Mouse (Mus musculus) gastrocnemius, postnatal 36 days (tissue): Measurements from ENCODE around the gene Magi3. TPM values are rescaled to one million over a fixed set of nuclear protein-coding genes. Genes with fewer than 3 reads are reported as not detected.

ENCODE experiments used
- DNase-seq, 2 experiments: peaks; one replicate each; pipeline ENCODE4 v3.0.0; 2022
- intact Hi-C: fragments of 180-260 bp; cut with DNase I; formaldehyde crosslinking; loops from one replicate; pipeline ENCODE4 v1.15.1; 2025
- long read RNA-seq, 2 experiments: library from polyadenylated mRNA; stranded (forward); transcript quantifications; one replicate each; pipeline ENCODE4 v2.0.0; 2021
- total RNA-seq, 2 experiments: library from RNA; stranded (reverse); gene quantifications; 2 replicates each; pipeline ENCODE4 v1.2.3; 2021

Gene Magi3
- total RNA-seq: 1 to 10 TPM; 1.8 to 2.4 TPM
- long read RNA-seq, experiment 1: 0 reads
- long read RNA-seq, experiment 2, partial matches to known transcripts: 0 of 2 reads
- long read RNA-seq, experiment 2, other reads (novel, unspliced or antisense): 2 of 2 reads

- DNase-seq: peak; percentile 90 to 96
- intact Hi-C loops: loop anchor here (5.0 kb wide), 1 partner anchor 222 kb away; no protein-coding TSS in a partner anchor
Measured at GRCm38 (mm10) chr3:104220295-104220965, at the start of gene Magi3. TSS of gene Magi3 (minus strand) at chr3:104220374.

GRCm38 (mm10) chr3:104264530-104265145, 44.5 kb upstream of the Magi3 start:
- intact Hi-C loops: no loop called here
- DNase-seq: no peak

GRCm38 (mm10) chr3:104260221-104260620, 40.0 kb upstream of the Magi3 start:
- no peak for DNase-seq
- intact Hi-C loops: no loop called here

- intact Hi-C loops: no loop called here
- DNase-seq: no peak
Measured at GRCm38 (mm10) chr3:104259168-104259567, 39.0 kb upstream of the Magi3 start.

- intact Hi-C loops: no loop called here
Measured at GRCm38 (mm10) chr3:104257041-104257440, 36.9 kb upstream of the Magi3 start.

GRCm38 (mm10) chr3:104253760-104254159, 33.6 kb upstream of the Magi3 start:
- intact Hi-C loops: no loop called here
- DNase-seq: no peak

More at GRCm38 (mm10) chr3:104257041-104257440, 36.9 kb upstream of the Magi3 start:
- DNase-seq: no peak

- no peak for DNase-seq
- intact Hi-C loops: no loop called here
Measured at GRCm38 (mm10) chr3:104247850-104248249, 27.7 kb upstream of the Magi3 start.

GRCm38 (mm10) chr3:104247057-104247456, 26.9 kb upstream of the Magi3 start:
- intact Hi-C loops: no loop called here
- DNase-seq: no peak

- intact Hi-C loops: no loop called here
- DNase-seq: no peak
Measured at GRCm38 (mm10) chr3:104244373-104244772, 24.2 kb upstream of the Magi3 start.

GRCm38 (mm10) chr3:104243972-104244371, 23.8 kb upstream of the Magi3 start:
- no peak for DNase-seq
- intact Hi-C loops: no loop called here

GRCm38 (mm10) chr3:104239785-104240184, 19.6 kb upstream of the Magi3 start:
- no peak for DNase-seq
- intact Hi-C loops: no loop called here

GRCm38 (mm10) chr3:104239376-104239775, 19.2 kb upstream of the Magi3 start:
- intact Hi-C loops: no loop called here
- no peak for DNase-seq

- intact Hi-C loops: no loop called here
- no peak for DNase-seq
Measured at GRCm38 (mm10) chr3:104237846-104238440, 17.8 kb upstream of the Magi3 start.

- no peak for DNase-seq
- intact Hi-C loops: no loop called here
Measured at GRCm38 (mm10) chr3:104236029-104236428, 15.9 kb upstream of the Magi3 start.

- intact Hi-C loops: no loop called here
- DNase-seq: no peak
Measured at GRCm38 (mm10) chr3:104235099-104235498, 14.9 kb upstream of the Magi3 start.

GRCm38 (mm10) chr3:104233366-104234312, 13.5 kb upstream of the Magi3 start:
- intact Hi-C loops: no loop called here
- DNase-seq: no peak

- intact Hi-C loops: no loop called here
- peak in 1 of 2 experiments; percentile 7 for DNase-seq
Measured at GRCm38 (mm10) chr3:104227438-104228111, 7.4 kb upstream of the Magi3 start.

- intact Hi-C loops: no loop called here
- peak in 1 of 2 experiments; percentile 20 for DNase-seq
Measured at GRCm38 (mm10) chr3:104226731-104227130, 6.6 kb upstream of the Magi3 start.

- no peak for DNase-seq
- intact Hi-C loops: loop anchor here (5.0 kb wide), 1 partner anchor 221 kb away; no protein-coding TSS in a partner anchor
Measured at GRCm38 (mm10) chr3:104221156-104221555, 982 bp upstream of the Magi3 start.
